In the genomic region with DNA sequence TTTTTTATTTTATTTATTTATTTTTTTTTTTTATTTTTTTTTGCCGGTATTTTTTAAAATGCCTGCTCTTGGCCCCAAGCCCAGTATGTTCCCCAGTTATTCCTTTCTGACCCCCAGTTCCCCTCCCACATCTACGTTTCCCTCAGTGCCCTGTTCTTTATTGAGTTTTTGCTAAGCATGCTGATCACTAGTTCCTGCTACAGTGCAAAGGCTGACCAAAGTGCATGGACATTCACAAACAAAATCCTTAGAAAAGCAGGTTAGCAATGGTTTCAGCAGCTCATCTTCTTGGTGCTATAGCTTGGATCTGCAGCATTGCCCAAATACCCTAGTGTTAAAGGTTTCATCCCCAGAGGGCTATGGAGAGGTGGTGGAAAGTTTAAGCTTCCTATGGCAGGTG, we compare ENCODE assay signal across 28 mouse cellular contexts. TPM values are rescaled to one million over a fixed set of nuclear protein-coding genes. Genes with fewer than 3 reads are reported as not detected.
"Had no signal": no experiment of that assay in that cellular context is flagged by ENCODE, and none has a peak within 500 bp of the region (broad histone marks: within the 10 kb centered on the region; RNA-seq: fewer than 3 reads in every experiment).

No protein-coding gene starts in this region.

- H3K36me3 ChIP-seq: kidney, embryonic 15.5 days; limb, embryonic 10.5 days; limb, embryonic 13.5 days; liver, embryonic 15.5 days; midbrain, embryonic 12.5 days; neural tube, embryonic 13.5 days had no signal

- DNase-seq: layer of hippocampus, adult 9-11 months; lung, adult 2 months; lung, postnatal 14 days; lung, postnatal 4 days; retina, postnatal 1 day; right cerebral cortex, postnatal 25 days; thymus, adult 18-20 months; thymus, postnatal 36 days had no signal

- H3K9ac ChIP-seq: kidney, embryonic 15.5 days; limb, embryonic 13.5 days; liver, embryonic 15.5 days; midbrain, embryonic 12.5 days; neural tube, embryonic 13.5 days had no signal

- H3K27ac ChIP-seq: kidney, embryonic 15.5 days; layer of hippocampus, adult 2 months; limb, embryonic 10.5 days; limb, embryonic 13.5 days; liver, embryonic 15.5 days; midbrain, embryonic 12.5 days; neural tube, embryonic 13.5 days had no signal

- H3K27me3 ChIP-seq: kidney, embryonic 15.5 days; limb, embryonic 13.5 days; liver, embryonic 15.5 days; neural tube, embryonic 13.5 days had no signal

- H3K4me1 ChIP-seq: liver, embryonic 15.5 days had no signal

- H3K9me3 ChIP-seq: kidney, embryonic 15.5 days; limb, embryonic 10.5 days; limb, embryonic 13.5 days; liver, embryonic 15.5 days; midbrain, embryonic 12.5 days; neural tube, embryonic 13.5 days had no signal

- ATAC-seq: inflammation-experienced regulatory T-cells, adult 6 months had no signal

- H3K4me2 ChIP-seq: kidney, embryonic 15.5 days; limb, embryonic 13.5 days; liver, embryonic 11.5 days; liver, embryonic 15.5 days; midbrain, embryonic 12.5 days; neural tube, embryonic 13.5 days had no signal

- H3K4me3 ChIP-seq: kidney, embryonic 15.5 days; layer of hippocampus, adult 2 months; limb, embryonic 10.5 days; limb, embryonic 13.5 days; liver, embryonic 15.5 days; midbrain, embryonic 12.5 days; myocyte; neural tube, embryonic 13.5 days had no signal

RNA-seq across cellular contexts. Expression of gene Kcnk16, which starts 42.0 kb away (rescaled TPM):
- total RNA-seq: layer of hippocampus, adult 2 months; layer of hippocampus, postnatal 25 days; left cerebral cortex, adult 18-20 months; left cerebral cortex, postnatal 25 days; megakaryocyte progenitor cell, adult 5-6 weeks; megakaryocyte-erythroid progenitor cell, adult 5-6 weeks; monocyte, adult 5-6 weeks; neutrophil, adult 5-6 weeks had no signal
- polyA plus RNA-seq: inflammation-experienced regulatory T-cells, adult 6 months; kidney, embryonic 15.5 days; limb, embryonic 10.5 days; limb, embryonic 13.5 days; lung, adult 2 months; midbrain, embryonic 12.5 days; midbrain, embryonic 16.5 days; myocyte; spleen, adult 2 months; testis, adult 2 months had no signal
